In genomic region chr9:70274071-70274470, GRCm38 (mm10) we compare ENCODE assay signal across 18 mouse cellular contexts.
"Had no signal": no experiment of that assay in that cellular context is flagged by ENCODE, and none has a peak within 500 bp of the region (broad histone marks: within the 10 kb centered on the region; RNA-seq: fewer than 3 reads in every experiment).

No protein-coding gene starts in this region.

- H3K36me3 ChIP-seq: limb, embryonic 12.5 days; liver, embryonic 13.5 days; midbrain, embryonic 12.5 days; neural tube, embryonic 15.5 days had no signal

- H3K27me3 ChIP-seq: limb, embryonic 12.5 days; liver, embryonic 13.5 days; megakaryocyte, embryonic 14.5 days; midbrain, embryonic 12.5 days; neural tube, embryonic 15.5 days had no signal

- H3K9ac ChIP-seq: limb, embryonic 12.5 days; liver, embryonic 13.5 days; liver, postnatal 0 days; midbrain, embryonic 12.5 days; neural tube, embryonic 15.5 days had no signal

- H3K9me3 ChIP-seq: limb, embryonic 12.5 days; liver, embryonic 13.5 days; megakaryocyte, embryonic 14.5 days; midbrain, embryonic 12.5 days; neural tube, embryonic 15.5 days had no signal

- DNase-seq: kidney, adult 11 months; kidney, adult 9 months; kidney, postnatal 4 days; liver; liver, embryonic 13.5 days; liver, postnatal 0 days; right cerebral cortex, adult 18-20 months; right cerebral cortex, postnatal 25 days; spleen, adult 18-20 months; thymus, adult 18-20 months; thymus, postnatal 14 days had no signal

- H3K4me2 ChIP-seq: limb, embryonic 12.5 days; liver, embryonic 13.5 days; midbrain, embryonic 12.5 days; neural tube, embryonic 15.5 days had no signal

- H3K4me3 ChIP-seq: layer of hippocampus, adult 2 months; limb, embryonic 12.5 days; liver, embryonic 13.5 days; megakaryocyte, embryonic 14.5 days; midbrain, embryonic 12.5 days; neural tube, embryonic 15.5 days had no signal

- H3K4me1 ChIP-seq: liver, embryonic 13.5 days had no signal

- ATAC-seq: liver, postnatal 0 days had no signal

- H3K27ac ChIP-seq: kidney, postnatal 0 days; layer of hippocampus, adult 2 months; limb, embryonic 12.5 days; liver, embryonic 13.5 days; macrophage; midbrain, embryonic 12.5 days; neural tube, embryonic 15.5 days had no signal
